Mouse (Mus musculus) CD4-positive, CD25-positive, alpha-beta regulatory T cell, adult 2 months (primary cell): ENCODE results near the gene Srsf1.

Experiments used
- DNase-seq: peaks from one replicate; pipeline ENCODE4 v3.0.0-alpha.2; 2012; ENCODE audit warnings: low read depth, low spot score

Gene Srsf1

GRCm38 (mm10) chr11:88071113-88071512 lies 23.9 kb downstream of the Srsf1 start:
- DNase-seq = no peak

- DNase-seq = peak; percentile 43
Observed at GRCm38 (mm10) chr11:88073343-88073875, 26.2 kb downstream of the Srsf1 start.

- DNase-seq = no peak
Observed at GRCm38 (mm10) chr11:88075701-88076100, 28.5 kb downstream of the Srsf1 start.

GRCm38 (mm10) chr11:88076394-88076793 lies 29.2 kb downstream of the Srsf1 start:
- no peak for DNase-seq

GRCm38 (mm10) chr11:88083699-88084098 lies 36.5 kb downstream of the Srsf1 start:
- DNase-seq = no peak

- peak; percentile 85 for DNase-seq
Observed at GRCm38 (mm10) chr11:88086737-88087627, 39.8 kb downstream of the Srsf1 start.

GRCm38 (mm10) chr11:88089150-88089549 lies 42.0 kb downstream of the Srsf1 start:
- DNase-seq = no peak

- no peak for DNase-seq
Observed at GRCm38 (mm10) chr11:88090293-88090692, 43.1 kb downstream of the Srsf1 start.

- peak; percentile 33 for DNase-seq
Observed at GRCm38 (mm10) chr11:88091949-88092348, 44.8 kb downstream of the Srsf1 start.

GRCm38 (mm10) chr11:88097173-88097572 lies 50.0 kb downstream of the Srsf1 start:
- no peak for DNase-seq

GRCm38 (mm10) chr11:88098021-88098729 lies 51.0 kb downstream of the Srsf1 start, which contains the start of gene Cuedc1:
Cuedc1 (plus strand) TSS chr11:88098058.
- no peak for DNase-seq

- peak; percentile 85 for DNase-seq
Observed at GRCm38 (mm10) chr11:88098787-88099598, 51.8 kb downstream of the Srsf1 start.

- DNase-seq = peak; percentile 40
Observed at GRCm38 (mm10) chr11:88099599-88100023, 52.4 kb downstream of the Srsf1 start.

GRCm38 (mm10) chr11:88100170-88100569 lies 53.0 kb downstream of the Srsf1 start:
- DNase-seq = no peak
